Mouse (Mus musculus) urinary bladder, postnatal 4 days (tissue): ENCODE data around the gene Ahcyl2.
"Not testable (repeated sequence)": the region's sequence is repeated elsewhere in the genome, so short reads cannot be mapped to it uniquely, and the experiment has no call there.

Experiments used
- DNase-seq, 2 experiments: peaks; one replicate each; pipeline ENCODE4 v3.0.0; 2021 to 2022; ENCODE audit warnings: low spot score in 2 of 2

Ahcyl2 gene

DNA sequence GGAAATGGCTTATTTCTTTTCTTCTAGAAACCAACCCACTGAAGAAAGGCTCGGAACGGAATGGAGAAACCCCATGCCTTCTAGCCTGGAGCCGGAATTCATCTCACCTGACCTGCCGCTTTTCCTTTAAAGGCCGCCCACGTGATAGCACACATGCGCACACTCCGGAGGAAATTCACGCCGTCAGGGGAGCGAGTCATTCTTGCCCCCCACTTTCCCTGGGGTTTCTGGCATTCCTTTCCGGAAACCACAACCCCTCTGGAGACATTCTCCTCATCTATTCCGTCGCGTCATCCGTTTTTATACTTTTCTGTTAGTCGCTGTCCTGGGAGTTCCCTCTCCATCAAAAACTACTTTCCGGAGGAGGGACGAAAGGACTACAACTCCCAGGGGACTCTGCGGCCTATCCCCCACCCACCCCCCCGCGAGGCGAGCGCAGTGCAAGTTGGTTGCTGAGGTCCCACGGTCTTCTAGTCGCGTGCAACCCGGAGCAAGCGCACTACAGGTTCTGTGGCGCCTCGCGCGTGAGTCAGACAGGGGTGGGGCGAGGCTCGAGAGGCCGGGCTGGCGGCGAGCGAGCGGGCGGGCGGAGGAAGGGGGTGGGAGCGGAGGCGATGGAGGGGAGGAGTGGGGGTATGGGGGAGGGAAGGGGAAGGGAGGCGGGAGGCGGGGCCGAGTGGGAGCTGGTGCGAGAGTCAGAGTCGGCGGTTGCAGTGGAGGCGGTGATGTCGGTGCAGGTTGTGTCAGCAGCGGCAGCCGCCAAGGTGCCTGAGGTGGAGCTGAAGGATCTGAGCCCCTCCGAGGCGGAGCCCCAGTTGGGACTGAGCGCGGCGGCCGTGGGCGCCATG lies at the start of gene Ahcyl2:
Ahcyl2 (plus strand) TSS at position 199 of the 848 bp plus-strand sequence.
- peak; percentile 96 for DNase-seq

DNA sequence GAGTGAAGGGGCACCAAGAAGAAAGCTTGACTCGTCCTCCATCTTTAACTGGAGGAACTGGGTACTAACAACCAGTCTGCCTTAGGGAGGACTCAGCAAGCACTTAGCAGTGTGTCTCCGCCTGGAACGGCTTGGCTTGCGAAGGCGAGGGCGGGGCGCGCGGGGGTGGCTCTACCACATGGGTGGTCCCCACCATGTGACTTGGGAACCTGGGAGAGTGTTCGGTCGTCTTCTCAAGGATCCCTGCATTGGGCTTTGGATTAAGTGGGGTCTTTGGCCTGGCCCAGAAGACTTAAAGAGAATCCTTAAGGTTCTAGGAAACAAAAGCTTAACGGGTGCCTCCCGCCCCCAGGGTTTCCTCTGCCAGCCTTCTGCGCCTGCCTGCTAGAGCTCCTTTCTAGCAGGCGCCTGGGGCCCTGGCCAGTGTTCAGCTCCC lies 48.9 kb upstream of the Ahcyl2 start:
- peak; percentile 79 to 81 for DNase-seq

DNA sequence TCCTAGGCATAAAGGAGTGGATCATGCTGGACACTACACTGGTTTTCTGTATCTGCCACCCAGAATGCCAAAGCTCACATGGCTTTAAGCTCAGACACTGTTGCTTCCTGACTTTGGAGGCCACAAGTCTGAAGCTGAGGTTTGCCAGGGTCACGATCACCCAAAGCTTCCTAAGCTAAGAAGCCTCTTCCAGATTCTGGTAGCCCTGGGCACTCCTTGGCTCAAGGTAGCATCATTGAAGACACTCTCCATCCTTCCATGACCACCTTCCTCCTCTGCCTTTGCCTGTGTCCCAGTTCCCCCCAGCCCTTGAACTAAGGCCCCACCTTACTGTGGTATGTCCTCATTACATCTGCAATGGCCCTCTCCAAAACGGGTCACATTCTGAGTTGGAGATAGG lies 45.9 kb upstream of the Ahcyl2 start:
- no peak for DNase-seq

DNA sequence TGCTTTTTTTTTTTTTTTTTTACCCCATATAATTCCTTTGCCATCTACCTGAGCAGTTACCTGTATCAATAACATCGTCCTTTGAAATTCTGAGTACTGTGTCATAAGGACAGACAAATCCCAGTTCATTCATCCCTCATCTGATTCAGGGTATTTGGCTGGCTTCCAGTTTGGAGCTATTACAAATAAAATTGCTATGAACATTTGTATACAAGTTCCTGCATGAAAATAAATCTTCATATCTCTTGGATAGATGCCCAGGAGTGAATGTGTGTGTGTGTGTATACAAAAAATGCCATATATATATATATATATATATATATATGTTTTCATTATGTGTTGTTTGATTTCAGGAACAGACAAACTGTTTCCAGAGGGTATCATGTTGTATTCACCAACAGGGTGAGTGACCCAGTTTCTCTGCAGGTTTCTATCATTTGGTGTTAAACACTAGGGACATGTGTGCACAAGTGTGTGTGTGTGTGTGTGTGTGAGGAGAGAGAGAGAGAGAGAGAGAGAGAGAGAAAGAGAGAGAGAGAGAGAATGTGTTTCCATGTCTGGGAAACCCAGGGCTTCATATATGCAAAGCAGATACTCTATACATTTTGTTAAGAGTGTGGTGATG lies 41.1 kb upstream of the Ahcyl2 start:
- DNase-seq, result no peak

DNA sequence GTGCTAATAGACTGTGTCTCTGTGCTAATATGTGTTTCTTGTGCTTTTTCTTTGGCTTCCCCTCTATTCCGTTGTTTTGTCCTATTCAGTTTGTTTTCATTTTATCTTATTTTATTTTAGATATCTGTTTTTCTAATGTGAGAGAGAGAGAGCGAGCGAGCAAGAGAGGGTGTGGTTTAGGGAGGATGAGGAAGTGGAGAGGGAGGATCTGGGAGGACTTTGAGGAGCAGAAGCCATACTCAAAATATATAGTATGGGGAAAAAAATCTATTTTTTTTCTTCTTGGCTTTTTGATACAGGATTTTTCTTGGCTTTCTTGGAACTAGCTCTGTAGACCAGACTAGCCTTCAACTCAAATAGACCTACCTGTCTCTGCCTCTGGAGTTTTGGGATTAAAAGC lies 39.8 kb upstream of the Ahcyl2 start:
- DNase-seq, result no peak

DNA sequence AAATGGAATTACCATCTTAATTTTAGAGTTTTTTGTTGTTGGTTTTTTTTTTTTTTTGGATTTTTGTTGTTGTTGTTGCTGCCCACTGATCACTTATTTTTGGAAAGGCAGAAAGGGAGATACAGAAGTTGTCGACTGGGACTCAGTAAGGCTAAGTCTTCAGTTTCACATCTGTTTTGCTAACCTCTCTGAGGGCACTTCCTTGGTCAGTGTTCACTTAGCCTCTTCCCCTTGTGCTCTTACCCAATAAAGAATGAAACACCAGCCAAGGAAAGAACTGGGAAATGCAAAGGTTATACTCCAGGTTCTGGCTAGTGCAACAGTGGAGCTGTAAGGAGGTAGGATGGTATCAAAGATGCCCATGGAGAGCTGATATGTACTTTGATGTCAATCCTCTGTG lies 38.3 kb upstream of the Ahcyl2 start:
- no peak for DNase-seq

DNA sequence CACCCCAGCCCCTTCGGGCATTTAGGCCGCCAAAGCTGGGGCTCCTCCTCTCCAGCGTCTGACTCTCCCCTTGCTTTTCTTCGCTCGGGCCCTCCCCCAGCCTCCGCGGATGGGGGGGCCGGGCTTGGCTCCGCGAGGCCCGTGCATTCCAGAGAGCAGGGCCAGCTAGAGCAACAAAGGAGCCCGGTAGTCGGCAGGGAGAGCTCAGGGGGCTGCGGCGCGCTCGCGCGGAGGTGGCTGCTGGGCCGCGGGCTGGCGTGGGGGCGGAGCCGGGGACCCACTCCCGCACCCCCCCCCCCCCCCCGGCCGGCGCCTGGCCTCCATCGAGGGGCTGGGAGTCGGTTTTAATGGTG lies 32.5 kb upstream of the Ahcyl2 start, which contains the start of gene Smo:
Smo (plus strand) TSS at position 168 of the 353 bp plus-strand sequence.
- peak; percentile 88 to 90 for DNase-seq

DNA sequence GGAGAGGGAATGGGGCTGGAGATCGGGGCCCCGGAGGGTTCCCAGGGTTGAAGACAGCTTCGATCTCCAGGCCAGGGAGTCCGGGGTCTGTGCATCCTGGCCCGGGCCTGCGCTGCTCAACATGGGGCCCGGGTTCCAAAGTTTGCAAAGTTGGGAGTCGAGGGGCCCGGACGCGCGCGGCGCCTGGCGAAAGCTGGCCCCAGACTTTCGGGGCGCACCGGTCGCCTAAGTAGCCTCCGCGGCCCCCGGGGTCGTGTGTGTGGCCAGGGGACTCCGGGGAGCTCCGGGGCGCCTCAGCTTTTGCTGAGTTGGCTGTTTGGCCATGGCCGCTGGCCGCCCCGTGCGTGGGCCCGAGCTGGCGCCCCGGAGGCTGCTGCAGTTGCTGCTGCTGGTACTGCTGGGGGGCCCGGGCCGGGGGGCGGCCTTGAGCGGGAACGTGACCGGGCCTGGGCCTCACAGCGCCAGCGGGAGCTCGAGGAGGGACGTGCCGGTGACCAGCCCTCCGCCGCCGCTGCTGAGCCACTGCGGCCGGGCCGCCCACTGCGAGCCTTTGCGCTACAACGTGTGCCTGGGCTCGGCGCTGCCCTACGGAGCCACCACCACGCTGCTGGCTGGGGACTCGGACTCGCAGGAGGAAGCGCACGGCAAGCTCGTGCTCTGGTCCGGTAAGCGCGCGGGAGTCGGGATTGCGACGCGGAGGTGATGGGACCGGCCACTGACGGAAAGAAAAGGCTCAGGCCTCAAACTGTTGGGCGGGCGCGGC lies 31.9 kb upstream of the Ahcyl2 start:
- peak; percentile 62 to 68 for DNase-seq

DNA sequence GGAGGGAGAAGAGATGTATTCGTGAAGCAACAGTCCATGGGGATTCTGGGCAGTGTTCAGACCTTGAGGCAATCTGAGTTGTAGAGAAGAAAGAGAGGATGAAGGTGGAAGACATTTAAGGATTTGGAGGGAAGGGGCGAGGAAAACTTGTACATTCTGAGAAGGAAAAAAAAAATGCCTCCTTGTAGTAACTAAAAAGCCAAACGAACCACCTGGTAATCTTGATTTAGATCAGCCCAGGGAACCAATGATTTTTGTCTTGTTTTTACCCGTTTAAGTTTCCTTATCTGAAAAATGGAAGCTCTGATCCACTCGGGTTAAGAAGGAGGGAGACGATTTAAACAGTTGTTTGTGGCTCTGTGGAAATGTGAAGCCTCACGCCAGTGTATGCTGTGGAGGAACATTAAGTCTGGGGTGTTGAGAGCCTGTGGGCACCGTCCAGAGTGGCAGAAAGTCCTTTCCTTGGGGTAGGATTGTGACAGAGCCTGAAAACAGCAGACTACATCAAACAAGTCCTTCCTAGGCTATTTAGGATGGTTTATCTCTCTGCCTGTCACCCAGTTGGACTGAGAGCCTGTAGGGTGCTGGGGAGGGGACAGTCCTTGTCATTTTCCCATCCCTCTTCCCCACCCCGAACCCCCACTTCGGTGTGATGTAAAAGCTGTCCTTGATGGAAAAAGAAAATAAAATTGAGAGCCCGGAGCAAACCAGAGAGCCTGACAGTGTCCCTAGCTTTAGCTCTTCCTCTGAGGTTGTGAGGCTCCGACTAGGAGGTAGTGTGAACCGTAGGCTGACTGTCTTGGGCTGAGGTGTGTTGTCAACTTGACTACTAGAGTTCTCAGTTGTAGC lies 31.0 kb upstream of the Ahcyl2 start:
- DNase-seq, result no peak

DNA sequence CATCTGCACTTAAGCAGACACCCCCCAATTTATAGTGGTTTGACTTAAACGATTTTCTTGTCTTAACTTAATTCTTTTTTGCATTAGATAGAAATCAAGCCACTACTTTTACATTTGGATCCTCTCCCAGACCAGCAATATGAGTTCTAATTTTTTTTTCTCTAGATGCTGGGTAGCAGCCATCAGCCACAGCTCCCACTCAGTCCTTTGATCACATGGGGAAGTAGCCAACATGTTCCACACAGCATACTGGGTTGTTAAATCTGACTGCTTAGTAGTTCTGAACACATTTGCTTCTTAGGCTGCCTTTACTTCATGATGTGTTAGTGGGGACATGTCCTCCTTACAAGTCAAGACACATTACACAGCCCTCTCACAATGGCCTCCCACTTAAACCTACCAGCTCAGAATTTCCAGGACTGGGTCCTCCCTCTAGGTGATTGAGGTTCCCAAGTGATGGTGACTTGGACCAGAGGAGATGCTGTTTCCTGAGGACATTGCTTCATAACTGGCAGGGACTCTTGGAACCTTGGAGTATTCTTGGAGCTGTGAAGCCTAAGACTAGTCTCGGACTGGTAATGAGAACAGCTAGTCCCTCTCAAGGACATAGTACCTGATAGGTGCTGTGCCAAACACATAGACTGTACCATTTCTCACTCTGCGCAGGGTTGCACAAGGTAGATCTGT lies 16.2 kb upstream of the Ahcyl2 start:
- no peak for DNase-seq

DNA sequence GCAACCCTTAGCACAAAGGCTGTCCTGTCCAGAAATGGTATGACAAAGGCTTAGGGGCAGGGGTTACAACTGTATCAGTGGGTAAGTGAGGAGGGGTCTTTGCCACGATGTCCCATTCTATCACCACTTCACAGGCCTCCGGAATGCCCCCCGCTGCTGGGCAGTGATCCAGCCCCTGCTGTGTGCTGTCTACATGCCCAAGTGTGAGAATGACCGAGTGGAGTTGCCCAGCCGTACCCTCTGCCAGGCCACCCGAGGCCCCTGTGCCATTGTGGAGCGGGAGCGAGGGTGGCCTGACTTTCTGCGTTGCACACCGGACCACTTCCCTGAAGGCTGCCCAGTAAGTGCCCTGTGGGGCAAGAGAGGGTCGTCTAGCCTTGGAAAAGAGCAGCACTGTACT lies 14.5 kb upstream of the Ahcyl2 start:
- no peak for DNase-seq

DNA sequence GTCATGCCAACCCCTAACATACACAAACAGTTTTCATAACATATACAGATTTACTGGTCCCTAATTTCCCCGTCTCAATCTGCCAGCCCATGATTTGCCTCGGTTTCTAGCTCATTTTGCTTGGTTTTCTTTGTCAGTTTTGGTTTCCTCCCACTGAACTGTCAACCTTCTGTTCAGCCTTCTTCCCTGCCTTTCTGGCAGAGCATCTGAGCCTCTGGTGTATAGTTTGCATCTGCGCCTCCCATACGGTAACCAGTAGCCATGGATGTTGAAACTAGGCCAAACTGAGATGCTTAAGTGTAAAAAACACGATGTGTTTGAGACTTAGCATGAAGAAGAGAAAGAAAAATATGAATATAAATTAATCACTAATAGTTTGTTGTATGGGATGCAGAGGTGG lies 11.8 kb upstream of the Ahcyl2 start:
- DNase-seq, result no peak

DNA sequence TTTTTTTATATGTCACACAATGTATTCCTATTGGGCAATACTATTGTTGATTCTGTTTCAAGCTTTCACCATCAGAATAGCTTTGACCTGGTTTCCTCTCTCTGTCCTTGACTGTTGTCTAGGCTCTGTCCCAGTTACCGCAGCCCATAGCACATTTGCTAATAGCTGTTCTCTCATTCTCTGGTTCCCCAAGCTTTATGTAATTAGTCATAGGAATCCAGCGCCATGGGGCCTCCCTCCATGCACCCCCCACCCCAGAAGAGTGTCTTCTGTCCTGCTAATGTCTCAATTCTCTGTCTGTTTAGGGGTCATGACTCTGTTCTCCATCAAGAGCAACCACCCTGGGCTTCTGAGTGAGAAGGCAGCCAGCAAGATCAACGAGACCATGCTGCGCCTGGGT lies 11.3 kb upstream of the Ahcyl2 start:
- DNase-seq, result no peak

DNA sequence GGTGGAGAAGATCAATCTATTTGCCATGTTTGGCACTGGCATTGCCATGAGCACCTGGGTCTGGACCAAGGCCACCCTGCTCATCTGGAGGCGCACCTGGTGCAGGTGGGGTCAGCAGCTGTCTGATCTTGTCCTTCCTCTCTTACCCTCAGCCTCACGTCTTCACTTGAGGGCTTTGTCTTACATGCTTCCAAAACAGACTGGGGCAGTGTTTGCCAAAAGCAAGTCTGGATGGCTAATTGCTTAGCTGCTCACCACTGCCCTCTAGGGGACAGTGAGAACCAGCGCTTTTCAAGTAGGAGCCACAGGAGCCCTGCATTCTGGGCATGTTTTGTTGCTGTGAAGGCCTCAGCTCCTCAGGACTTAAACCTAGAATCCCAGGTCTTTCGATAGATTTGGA lies 9.4 kb upstream of the Ahcyl2 start:
- DNase-seq, result peak; percentile 42 to 68

DNA sequence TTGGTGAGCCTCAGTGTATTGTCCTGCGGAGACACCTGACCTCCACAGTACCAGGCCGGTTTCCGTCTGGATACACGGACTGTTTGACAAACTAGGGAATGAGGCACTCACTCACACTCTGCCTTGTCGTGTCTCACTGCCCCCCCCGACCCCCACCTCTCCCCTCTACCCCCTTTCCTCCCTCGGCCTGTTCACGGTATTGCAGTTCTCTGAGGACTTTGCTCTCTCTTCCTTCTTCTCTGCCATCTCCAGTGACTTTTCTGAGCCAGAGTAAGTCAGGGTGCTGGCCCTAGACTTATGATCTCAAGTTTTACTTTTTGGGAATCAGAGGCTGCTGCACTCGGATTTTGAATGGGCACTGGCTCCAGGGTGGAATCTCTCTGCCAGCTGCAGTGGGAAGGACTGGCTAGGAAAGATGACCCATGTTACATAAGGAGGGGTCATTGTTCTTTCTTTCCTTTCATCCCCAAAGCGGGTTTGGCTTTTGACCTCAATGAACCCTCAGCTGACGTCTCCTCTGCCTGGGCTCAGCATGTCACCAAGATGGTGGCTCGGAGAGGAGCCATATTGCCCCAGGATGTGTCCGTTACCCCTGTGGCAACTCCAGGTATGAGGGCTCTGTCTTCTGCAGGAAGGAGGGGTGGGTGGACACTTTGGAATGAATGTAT lies 8.7 kb upstream of the Ahcyl2 start:
- no peak for DNase-seq

DNA sequence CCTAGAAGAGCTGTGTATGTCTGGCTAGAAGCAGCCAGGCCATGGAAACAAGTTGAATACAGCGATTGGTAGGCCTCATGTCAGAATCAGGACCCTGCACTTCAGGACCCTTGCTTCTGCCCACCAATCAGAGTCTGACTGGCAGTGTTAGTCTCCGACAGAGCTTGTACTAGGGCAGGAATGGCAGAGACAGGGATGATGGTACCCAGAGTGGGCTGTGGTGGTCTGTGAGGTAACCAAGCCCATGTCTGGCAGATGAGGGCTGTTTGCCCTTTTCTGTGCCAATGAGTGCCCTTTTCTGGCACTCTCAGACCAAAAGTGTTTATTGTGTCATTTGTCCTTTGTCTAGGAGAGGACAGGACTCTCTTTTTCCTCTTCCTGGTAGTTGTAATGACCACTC lies 7.4 kb upstream of the Ahcyl2 start:
- DNase-seq, result not testable (repeated sequence)

DNA sequence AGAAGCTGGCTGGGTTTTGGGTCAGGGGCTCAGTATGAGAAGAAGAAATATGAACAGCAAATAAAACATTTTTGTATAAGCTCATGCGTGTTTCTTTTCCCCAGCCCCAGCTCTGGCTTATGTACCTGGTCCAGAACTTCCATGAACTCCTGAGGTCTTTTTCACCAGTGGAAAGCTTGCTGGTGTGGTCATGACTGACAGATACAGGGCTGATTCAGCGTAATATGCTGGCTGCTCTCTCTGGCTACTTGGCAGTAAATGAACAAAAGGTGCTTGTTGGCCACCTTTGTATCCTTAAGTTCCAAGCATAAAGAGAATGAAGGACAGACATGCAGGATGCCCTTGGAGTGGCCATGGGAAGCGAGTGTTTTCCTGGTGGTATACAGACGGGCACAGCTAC lies 6.5 kb upstream of the Ahcyl2 start:
- no peak for DNase-seq

DNA sequence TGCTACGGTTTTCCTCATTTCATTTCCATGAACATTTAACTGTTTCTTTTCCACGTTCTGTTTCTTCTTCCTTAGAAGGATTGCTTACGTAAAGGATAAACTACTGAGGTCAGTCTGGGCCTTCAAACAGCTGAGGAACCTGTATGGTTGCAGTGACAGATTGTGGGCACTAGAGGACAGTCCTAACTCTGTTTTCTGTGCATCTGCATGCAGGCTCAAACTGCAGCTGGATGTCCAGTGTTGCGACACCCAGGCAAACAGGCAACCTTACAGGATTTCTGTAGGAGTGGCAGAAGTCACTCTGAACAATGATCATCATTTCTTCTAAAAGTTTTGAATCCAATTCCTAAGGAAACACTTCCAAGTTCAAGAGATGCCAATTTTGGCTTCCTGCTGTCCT lies 5.3 kb upstream of the Ahcyl2 start:
- DNase-seq, result no peak

DNA sequence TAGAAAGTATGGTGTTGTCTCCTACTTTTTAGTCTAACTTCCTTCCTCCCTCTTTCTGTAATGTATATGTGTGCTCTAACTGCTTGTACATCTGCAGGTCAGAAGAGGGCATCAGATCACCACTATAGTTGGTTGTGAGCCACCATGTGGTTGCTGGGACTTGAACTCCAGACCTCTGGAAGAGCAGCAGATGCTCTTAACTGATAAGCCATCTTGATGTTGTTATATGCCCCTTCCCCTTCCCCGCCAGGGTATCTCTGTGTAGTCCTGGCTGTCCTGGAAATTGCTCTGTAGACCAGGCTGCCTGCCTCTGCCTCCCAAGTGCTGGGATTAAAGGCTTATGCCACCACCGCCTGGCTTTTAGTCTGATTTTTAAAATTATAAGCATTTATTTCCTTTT lies 937 bp upstream of the Ahcyl2 start:
- DNase-seq, result no peak

DNA sequence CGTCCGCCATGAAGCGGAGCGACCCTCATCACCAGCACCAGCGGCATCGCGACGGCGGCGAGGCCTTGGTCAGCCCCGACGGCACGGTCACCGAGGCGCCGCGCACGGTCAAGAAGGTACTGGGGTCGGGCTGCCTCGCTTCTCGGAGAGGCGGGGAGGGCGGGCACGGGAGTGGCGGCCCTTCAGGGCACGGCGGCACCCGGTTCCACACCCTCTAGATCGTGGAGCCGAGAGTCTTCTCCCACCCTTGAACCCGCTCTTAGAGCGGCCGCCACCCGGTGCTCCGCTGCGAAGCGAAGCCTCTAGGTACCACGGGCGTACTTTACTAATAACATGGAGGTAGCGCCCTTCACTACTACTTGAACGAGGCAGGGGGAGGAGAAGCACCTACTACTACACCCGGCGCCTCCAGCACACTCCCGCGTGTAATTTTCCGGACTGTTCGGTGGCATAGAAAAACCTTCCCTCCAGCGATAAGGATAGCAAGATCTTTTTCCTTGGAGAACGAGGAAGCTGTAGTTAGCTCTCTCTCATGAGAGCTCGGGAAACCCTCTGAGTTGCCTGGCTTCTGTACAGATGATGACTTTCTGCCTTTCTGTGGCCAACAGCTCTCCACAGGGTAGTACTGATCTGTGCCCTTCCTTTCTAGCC lies 1.1 kb downstream of the Ahcyl2 start:
- DNase-seq, result peak in 1 of 2 experiments; percentile 63
